Mouse (Mus musculus): ENCODE measurements around the gene Dcaf7. TPM values are rescaled to one million over a fixed set of nuclear protein-coding genes. Genes with fewer than 3 reads are reported as not detected.

Gene Dcaf7
- polyA plus RNA-seq, 1 experiment = 8.4 TPM

Other genes starting within 250 kb of the Dcaf7 start
- gene Cyb561, start 83.5 kb upstream of the Dcaf7 start, polyA plus RNA-seq (2012; ENCODE audit: insufficient read depth, insufficient read length, missing spikeins) = 1.1 and 2.3 TPM in 2 replicates
- 13.6 and 14.6 TPM in 2 replicates for gene Ace, start 68.9 kb upstream of the Dcaf7 start, polyA plus RNA-seq (2012; ENCODE audit: insufficient read depth, insufficient read length, missing spikeins)
- gene Ace3, start 42.2 kb upstream of the Dcaf7 start, polyA plus RNA-seq (2012; ENCODE audit: insufficient read depth, insufficient read length, missing spikeins) = not detected in 2 replicates
- gene Kcnh6, start 28.7 kb upstream of the Dcaf7 start, polyA plus RNA-seq (2012; ENCODE audit: insufficient read depth, insufficient read length, missing spikeins) = not detected in 2 replicates
- 48.4 and 53.8 TPM in 2 replicates for gene Taco1, start 29.2 kb downstream of the Dcaf7 start, polyA plus RNA-seq (2012; ENCODE audit: insufficient read depth, insufficient read length, missing spikeins)
- gene Map3k3, start 47.7 kb downstream of the Dcaf7 start, polyA plus RNA-seq (2012; ENCODE audit: insufficient read depth, insufficient read length, missing spikeins) = 8.8 and 10.1 TPM in 2 replicates
- not detected in 2 replicates for gene Gm10840, start 124.0 kb downstream of the Dcaf7 start, polyA plus RNA-seq (2012; ENCODE audit: insufficient read depth, insufficient read length, missing spikeins)
- gene Limd2, start 124.0 kb downstream of the Dcaf7 start, polyA plus RNA-seq (2012; ENCODE audit: insufficient read depth, insufficient read length, missing spikeins) = 3.4 and 6.1 TPM in 2 replicates
- gene Strada, start 165.3 kb downstream of the Dcaf7 start, polyA plus RNA-seq (2012; ENCODE audit: insufficient read depth, insufficient read length, missing spikeins) = 9.3 and 9.8 TPM in 2 replicates
- gene Ccdc47, start 179.5 kb downstream of the Dcaf7 start, polyA plus RNA-seq (2012; ENCODE audit: insufficient read depth, insufficient read length, missing spikeins) = 80.1 and 94.1 TPM in 2 replicates
- gene Ddx42, start 180.1 kb downstream of the Dcaf7 start, polyA plus RNA-seq (2012; ENCODE audit: insufficient read depth, insufficient read length, missing spikeins) = 18.9 and 22.2 TPM in 2 replicates
- 14.1 and 15.6 TPM in 2 replicates for gene Ftsj3, start 219.2 kb downstream of the Dcaf7 start, polyA plus RNA-seq (2012; ENCODE audit: insufficient read depth, insufficient read length, missing spikeins)
- gene Psmc5, start 219.3 kb downstream of the Dcaf7 start, polyA plus RNA-seq (2012; ENCODE audit: insufficient read depth, insufficient read length, missing spikeins) = 111 and 116 TPM in 2 replicates
- 18.7 and 22.3 TPM in 2 replicates for gene Smarcd2, start 236.1 kb downstream of the Dcaf7 start, polyA plus RNA-seq (2012; ENCODE audit: insufficient read depth, insufficient read length, missing spikeins)
- gene Tcam1, start 239.8 kb downstream of the Dcaf7 start, polyA plus RNA-seq (2012; ENCODE audit: insufficient read depth, insufficient read length, missing spikeins) = 0.44 TPM in 1 of 2 replicates, not detected in the other